Mouse (Mus musculus): Measurements from ENCODE around the gene Pptc7. TPM values are rescaled to one million over a fixed set of nuclear protein-coding genes. Genes with fewer than 3 reads are reported as not detected.

Pptc7 gene
- polyA plus RNA-seq (2012; fragmentation: generic; extraction: Trizol): 6.3 TPM
- long read RNA-seq, experiment 1, partial matches to known transcripts: 0 of 3 reads
- long read RNA-seq, experiment 1, other reads (novel, unspliced or antisense): 3 of 3 reads
- long read RNA-seq, experiment 2, partial matches to known transcripts: 14 of 14 reads
- long read RNA-seq, experiment 2, other reads (novel, unspliced or antisense): 0 of 14 reads

DNA sequence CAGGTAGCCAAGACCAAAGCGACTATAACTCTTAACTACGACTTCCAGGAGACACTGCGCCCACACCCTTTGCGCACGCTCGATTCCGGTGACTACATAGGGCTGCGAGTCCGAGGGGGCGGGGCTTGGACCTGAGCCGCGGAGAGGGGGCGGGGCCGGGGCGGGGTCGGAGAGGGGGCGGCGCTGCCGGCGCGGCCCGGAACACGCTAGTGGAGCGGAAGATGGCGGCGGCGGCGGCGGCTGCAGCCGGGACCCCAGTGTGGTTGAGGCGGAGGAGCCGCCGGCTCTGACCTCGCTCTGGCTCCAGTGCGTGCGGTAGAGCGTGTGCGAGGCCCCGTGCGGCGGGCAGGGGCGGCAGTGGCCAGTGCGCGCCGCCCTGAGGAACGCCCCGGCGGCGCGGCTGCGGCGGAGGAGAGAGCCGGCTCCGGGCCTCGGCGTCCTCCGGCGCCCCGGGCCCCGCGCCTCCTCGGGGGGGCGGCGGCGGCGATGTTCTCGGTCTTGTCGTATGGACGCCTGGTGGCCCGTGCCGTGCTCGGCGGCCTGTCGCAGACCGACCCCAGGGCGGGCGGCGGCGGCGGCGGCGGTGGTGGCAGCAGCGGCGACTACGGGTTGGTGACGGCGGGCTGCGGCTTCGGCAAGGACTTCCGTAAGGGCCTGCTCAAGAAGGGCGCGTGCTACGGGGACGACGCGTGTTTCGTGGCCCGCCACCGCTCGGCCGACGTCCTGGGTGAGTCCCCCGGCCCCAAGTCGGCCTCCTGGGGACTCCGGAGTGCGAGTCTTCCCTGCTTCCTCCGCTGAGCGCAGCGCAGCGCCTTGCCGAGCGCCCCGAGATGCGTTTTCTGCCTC is at the start of gene Pptc7:
Pptc7 (plus strand) TSS at position 183 of the 846 bp plus-strand sequence.
- H3K79me3 ChIP-seq (ENCODE audit: low read depth): peaks cover 41% of the 10 kb centered on the region
- peaks cover 53% of the 10 kb centered on the region for H3K79me2 ChIP-seq (ENCODE audit: control insufficient read depth, insufficient read depth)
- H3K36me3 ChIP-seq (ENCODE audit: control insufficient read depth, insufficient read depth): no peaks in the 10 kb centered on the region
- H3ac ChIP-seq (ENCODE audit: control insufficient read depth, insufficient read length, low read depth): peak within 1 kb of the TSS; percentile 84
- peak within 1 kb of the TSS; percentile 69 for H3K4me3 ChIP-seq (ENCODE audit: insufficient read depth, poor library complexity, severe bottlenecking)
- no peak for TF ChIP-seq USF1 (IDR thresholded peaks at IDR 0.05; ENCODE audit: low read depth)
- no peak for TF ChIP-seq CTCF (IDR thresholded peaks at IDR 0.05; ENCODE audit: control insufficient read depth, insufficient read depth, insufficient read length)
- no peak for TF ChIP-seq CEBPB (IDR thresholded peaks at IDR 0.05; ENCODE audit: low read depth)
- no peak for TF ChIP-seq MYOG (IDR thresholded peaks at IDR 0.05; ENCODE audit: control insufficient read depth, extremely low read depth, insufficient read length)
- no peak for TF ChIP-seq MAX (IDR thresholded peaks at IDR 0.05)
- TF ChIP-seq FOSL1 (IDR thresholded peaks at IDR 0.05; ENCODE audit: insufficient read depth, low read length, poor library complexity, severe bottlenecking): no peak
- TF ChIP-seq MYOD1 (IDR thresholded peaks at IDR 0.05; ENCODE audit: control insufficient read depth, insufficient read length, low read depth): no peak
- no peaks in the 10 kb centered on the region for H3K27me3 ChIP-seq (ENCODE audit: control insufficient read depth, insufficient read depth, insufficient read length)

GRCm38 (mm10) chr5:122235196-122235836 is 48.8 kb upstream of the Pptc7 start:
- no peaks in the 10 kb centered on the region for H3K36me3 ChIP-seq (ENCODE audit: control insufficient read depth, insufficient read depth)
- no peak for TF ChIP-seq CTCF (IDR thresholded peaks at IDR 0.05; ENCODE audit: control insufficient read depth, insufficient read depth, insufficient read length)
- H3K79me2 ChIP-seq (ENCODE audit: control insufficient read depth, insufficient read depth): no peaks in the 10 kb centered on the region
- H3K79me3 ChIP-seq (ENCODE audit: low read depth): no peaks in the 10 kb centered on the region
- H3K4me3 ChIP-seq (ENCODE audit: insufficient read depth, poor library complexity, severe bottlenecking): no peak overlapping the region
- H3K27me3 ChIP-seq (ENCODE audit: control insufficient read depth, insufficient read depth, insufficient read length): peaks cover 51% of the 10 kb centered on the region
- no peak overlapping the region for H3ac ChIP-seq (ENCODE audit: control insufficient read depth, insufficient read length, low read depth)

- Histone ChIP-seq H3K79me2 (ENCODE audit: control insufficient read depth, insufficient read depth) (no peaks in the 10 kb centered on the region), H3K4me3 (ENCODE audit: insufficient read depth, poor library complexity, severe bottlenecking) (no peak overlapping the region)
Observed at GRCm38 (mm10) chr5:122237200-122237599, 47.0 kb upstream of the Pptc7 start.

DNA sequence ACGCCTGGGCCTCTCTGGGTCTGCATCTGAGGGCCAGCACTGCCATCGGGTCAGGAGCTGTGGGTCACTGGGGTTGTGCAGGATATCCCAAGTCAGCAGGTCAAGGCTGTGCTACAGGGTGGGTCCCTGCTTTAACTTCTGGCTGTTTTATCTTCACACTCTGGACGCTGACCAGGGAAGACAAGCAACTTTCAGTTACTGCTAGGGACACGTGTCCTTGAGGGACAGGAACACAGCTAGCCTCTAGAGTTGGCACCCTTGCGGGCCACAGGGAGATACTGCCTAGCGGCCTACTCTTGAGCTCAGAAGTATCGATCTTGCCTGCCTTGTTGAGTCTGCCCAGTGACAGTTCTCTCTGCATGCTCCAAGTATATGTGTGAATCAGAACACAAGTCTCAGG is 44.5 kb upstream of the Pptc7 start:
- Histone ChIP-seq H3K79me3 (ENCODE audit: low read depth) (no peaks in the 10 kb centered on the region), H3K36me3 (ENCODE audit: control insufficient read depth, insufficient read depth) (no peaks in the 10 kb centered on the region), H3ac (ENCODE audit: control insufficient read depth, insufficient read length, low read depth) (no peak overlapping the region), H3K79me2 (ENCODE audit: control insufficient read depth, insufficient read depth) (no peaks in the 10 kb centered on the region), H3K4me3 (ENCODE audit: insufficient read depth, poor library complexity, severe bottlenecking) (no peak overlapping the region), H3K27me3 (ENCODE audit: control insufficient read depth, insufficient read depth, insufficient read length) (peaks cover 30% of the 10 kb centered on the region)
- no peak for TF ChIP-seq CEBPB (IDR thresholded peaks at IDR 0.05; ENCODE audit: low read depth)

More at GRCm38 (mm10) chr5:122237200-122237599, 47.0 kb upstream of the Pptc7 start:
- Histone ChIP-seq H3K36me3 (ENCODE audit: control insufficient read depth, insufficient read depth) (no peaks in the 10 kb centered on the region), H3K79me3 (ENCODE audit: low read depth) (no peaks in the 10 kb centered on the region), H3K27me3 (ENCODE audit: control insufficient read depth, insufficient read depth, insufficient read length) (peaks cover 45% of the 10 kb centered on the region), H3ac (ENCODE audit: control insufficient read depth, insufficient read length, low read depth) (no peak overlapping the region)
- TF ChIP-seq CTCF (IDR thresholded peaks at IDR 0.05; ENCODE audit: control insufficient read depth, insufficient read depth, insufficient read length) (no peak), FOSL1 (IDR thresholded peaks at IDR 0.05; ENCODE audit: insufficient read depth, low read length, poor library complexity, severe bottlenecking) (no peak), MYOD1 (IDR thresholded peaks at IDR 0.05; ENCODE audit: control insufficient read depth, insufficient read length, low read depth) (no peak), MYOG (IDR thresholded peaks at IDR 0.05; ENCODE audit: control insufficient read depth, extremely low read depth, insufficient read length) (no peak), CEBPB (IDR thresholded peaks at IDR 0.05; ENCODE audit: low read depth) (no peak), USF1 (IDR thresholded peaks at IDR 0.05; ENCODE audit: low read depth) (no peak), MAX (IDR thresholded peaks at IDR 0.05) (no peak)

- Histone ChIP-seq H3ac (ENCODE audit: control insufficient read depth, insufficient read length, low read depth) (no peak overlapping the region), H3K27me3 (ENCODE audit: control insufficient read depth, insufficient read depth, insufficient read length) (peaks cover 22% of the 10 kb centered on the region), H3K79me3 (ENCODE audit: low read depth) (no peaks in the 10 kb centered on the region), H3K79me2 (ENCODE audit: control insufficient read depth, insufficient read depth) (no peaks in the 10 kb centered on the region), H3K4me3 (ENCODE audit: insufficient read depth, poor library complexity, severe bottlenecking) (no peak overlapping the region), H3K36me3 (ENCODE audit: control insufficient read depth, insufficient read depth) (no peaks in the 10 kb centered on the region)
- TF ChIP-seq USF1 (IDR thresholded peaks at IDR 0.05; ENCODE audit: low read depth) (no peak), MYOD1 (IDR thresholded peaks at IDR 0.05; ENCODE audit: control insufficient read depth, insufficient read length, low read depth) (no peak), CEBPB (IDR thresholded peaks at IDR 0.05; ENCODE audit: low read depth) (no peak), CTCF (IDR thresholded peaks at IDR 0.05; ENCODE audit: control insufficient read depth, insufficient read depth, insufficient read length) (no peak), FOSL1 (IDR thresholded peaks at IDR 0.05; ENCODE audit: insufficient read depth, low read length, poor library complexity, severe bottlenecking) (no peak), MAX (IDR thresholded peaks at IDR 0.05) (no peak), MYOG (IDR thresholded peaks at IDR 0.05; ENCODE audit: control insufficient read depth, extremely low read depth, insufficient read length) (no peak)
Observed at GRCm38 (mm10) chr5:122240521-122240920, 43.6 kb upstream of the Pptc7 start.

Data from C2C12 (cell line).